Comparison of ENCODE assay signal across 8 mouse cellular contexts in genomic region chr7:58584241-58584820, GRCm38 (mm10).
DNase-seq lines count a peak whose midpoint lies in the region; TF ChIP-seq lines count a peak whose summit lies in the region.

No protein-coding gene starts in this region.

- no peak overlapping the region for H3K4me3 ChIP-seq in E14TG2a.4 (replicated peaks; ENCODE audit: low read length)
- H3K4me3 ChIP-seq in layer of hippocampus, adult 2 months = no peak overlapping the region

- H3K4me1 ChIP-seq in E14TG2a.4 (replicated peaks; ENCODE audit: low read depth, low read length) = no peaks in the 10 kb centered on the region

- no peak overlapping the region for H3K27ac ChIP-seq in layer of hippocampus, adult 2 months

- no peaks in the 10 kb centered on the region for H3K27me3 ChIP-seq in E14TG2a.4 (ENCODE audit: insufficient read depth, low read length)

- peak; percentile 67 for TF ChIP-seq CTCF in E14TG2a.4 (conservative IDR thresholded peaks at IDR 0.05; ENCODE audit: low read length)
- peak; percentile 88 for TF ChIP-seq CTCF in layer of hippocampus, adult 2 months (conservative IDR thresholded peaks at IDR 0.05)

- no peaks in the 10 kb centered on the region for H3K9me3 ChIP-seq in E14TG2a.4 (ENCODE audit: low read length)

- peak; percentile 31 for DNase-seq in adrenal gland, adult 8-10 months
- peak; percentile 30 for DNase-seq in embryo, embryonic 11.5 days (ENCODE audit: low read depth, low spot score)
- peak; percentile 66 for DNase-seq in heart, postnatal 4 days
- peak in 1 of 2 experiments; percentile 56 for DNase-seq in layer of hippocampus, adult 2 months (ENCODE audit: low spot score in 2 of 2)
- peak; percentile 36 to 57 for DNase-seq in lung, postnatal 4 days
- DNase-seq in retina, postnatal 1 day = peak; percentile 65
- DNase-seq in urinary bladder, postnatal 4 days (ENCODE audit: low spot score in 2 of 2) = peak; percentile 24 to 61

- H3K36me3 ChIP-seq in E14TG2a.4 (ENCODE audit: insufficient read depth, low read length) = no peaks in the 10 kb centered on the region
